In the genomic region with DNA sequence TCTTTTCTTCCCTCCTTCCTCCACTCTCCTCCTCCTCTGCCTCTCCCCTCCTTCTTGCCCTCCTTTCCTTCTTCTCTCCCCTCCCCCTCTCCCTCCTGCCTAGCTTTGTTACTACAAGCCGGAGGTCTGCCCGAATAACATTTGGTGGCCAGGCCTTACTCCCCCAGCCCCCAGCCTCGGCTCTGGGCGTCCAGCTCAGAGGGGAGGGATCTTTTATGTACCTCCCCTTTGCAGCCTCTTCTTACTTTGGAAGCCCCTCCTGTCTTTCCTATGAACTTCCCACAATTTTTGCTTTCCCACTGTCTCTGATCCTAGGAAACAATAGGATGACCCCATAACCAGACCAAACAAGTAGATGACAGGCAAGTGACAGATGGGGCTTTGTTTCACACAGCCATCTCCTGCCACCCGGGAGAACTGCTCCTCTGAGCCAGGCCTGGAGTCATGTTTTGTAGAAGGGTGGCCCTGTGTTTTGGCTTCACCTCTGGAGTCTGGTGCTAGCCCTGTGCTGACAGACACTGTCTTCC, we compare ENCODE assay signal across 9 mouse cellular contexts. TPM values are rescaled to one million over a fixed set of nuclear protein-coding genes. Genes with fewer than 3 reads are reported as not detected.
DNase-seq lines count a peak whose midpoint lies in the region; ATAC-seq and TF ChIP-seq lines count a peak whose summit lies in the region.
"Had no signal": no experiment of that assay in that cellular context is flagged by ENCODE, and none has a peak within 500 bp of the region (broad histone marks: within the 10 kb centered on the region; RNA-seq: fewer than 3 reads in every experiment).

No protein-coding gene starts in this region.

- ATAC-seq in heart, embryonic 16.5 days (replicated peaks; ENCODE audit: extremely low read depth, insufficient read depth, low FRiP score), result no peak
- peak; percentile 35 for ATAC-seq in hindbrain, embryonic 12.5 days (ENCODE audit: low FRiP score)
- ATAC-seq in midbrain, embryonic 13.5 days, result 0 out of 2 replicates have a peak, but pooled peaks have one; percentile 24

- H3K27me3 ChIP-seq in heart, embryonic 16.5 days (ENCODE audit: control insufficient read depth, insufficient read depth, low read length), result no peaks in the 10 kb centered on the region
- H3K27me3 ChIP-seq in hindbrain, embryonic 12.5 days, result no peaks in the 10 kb centered on the region
- no peaks in the 10 kb centered on the region for H3K27me3 ChIP-seq in midbrain, embryonic 13.5 days

- H3K36me3 ChIP-seq in heart, embryonic 16.5 days (ENCODE audit: control insufficient read depth, insufficient read depth), result 0 out of 2 replicates have a peak, but pooled peaks cover 4% of the 10 kb centered on the region
- peaks cover 10% of the 10 kb centered on the region for H3K36me3 ChIP-seq in hindbrain, embryonic 12.5 days
- H3K36me3 ChIP-seq in midbrain, embryonic 13.5 days, result peaks cover 21% of the 10 kb centered on the region

- TF ChIP-seq CTCF in bone marrow macrophage, adult 2 months (IDR thresholded peaks at IDR 0.05; ENCODE audit: low read depth, low read length), result no peak

- 27% methylated on average over 5 of the region's 5 CpGs for WGBS in heart, embryonic 16.5 days
- WGBS in hindbrain, embryonic 12.5 days, result 0% methylated on average over 5 of the region's 5 CpGs
- 7% methylated on average over 5 of the region's 5 CpGs for WGBS in midbrain, embryonic 13.5 days

- peaks cover 22% of the 10 kb centered on the region for H3K4me1 ChIP-seq in heart, embryonic 16.5 days (ENCODE audit: control insufficient read depth, insufficient read depth, low read length)
- H3K4me1 ChIP-seq in bone marrow macrophage, adult 2 months (ENCODE audit: control insufficient read depth, insufficient read depth, low read length), result peaks cover 82% of the 10 kb centered on the region
- H3K4me1 ChIP-seq in hindbrain, embryonic 12.5 days, result peaks cover 51% of the 10 kb centered on the region
- peaks cover 60% of the 10 kb centered on the region for H3K4me1 ChIP-seq in midbrain, embryonic 13.5 days (replicated peaks)

- H3K4me2 ChIP-seq in heart, embryonic 16.5 days (ENCODE audit: low read depth, low read length), result no peak overlapping the region
- 0 out of 2 replicates have a peak overlapping the region, but pooled peaks have one; percentile 12 for H3K4me2 ChIP-seq in hindbrain, embryonic 12.5 days (replicated peaks)
- H3K4me2 ChIP-seq in midbrain, embryonic 13.5 days (replicated peaks), result no peak overlapping the region

- H3K9ac ChIP-seq in heart, embryonic 16.5 days (ENCODE audit: low read length), result no peak overlapping the region; the same call in none of the 2 replicates
- H3K9ac ChIP-seq in hindbrain, embryonic 12.5 days, result peak overlapping the region; percentile 41
- H3K9ac ChIP-seq in midbrain, embryonic 13.5 days (replicated peaks), result peak overlapping the region; percentile 53

- no peak for TF ChIP-seq POLR2A in bone marrow macrophage, adult 2 months (IDR thresholded peaks at IDR 0.05; ENCODE audit: borderline replicate concordance, low read depth, low read length)

- no peak overlapping the region for H3K4me3 ChIP-seq in heart, embryonic 16.5 days (ENCODE audit: low read length)
- peak overlapping the region; percentile 33 for H3K4me3 ChIP-seq in bone marrow macrophage, adult 2 months (ENCODE audit: insufficient read depth, low read length)
- H3K4me3 ChIP-seq in hindbrain, embryonic 12.5 days, result no peak overlapping the region
- no peak overlapping the region for H3K4me3 ChIP-seq in midbrain, embryonic 13.5 days (replicated peaks)

- intact Hi-C loops in heart, postnatal 36 days (cut with DNase I), result loop anchor here (2.0 kb wide), 1 partner anchor 23 kb away; no protein-coding TSS in a partner anchor

- no peak for DNase-seq in heart, postnatal 36 days
- no peak for DNase-seq in right cerebral cortex, adult 18-20 months
- DNase-seq in thymus, postnatal 36 days, result no peak
- no peak for DNase-seq in left cerebral cortex, adult 11 months (ENCODE audit: low spot score)
- DNase-seq: cerebellum, postnatal 36 days had no signal

- H3K27ac ChIP-seq in heart, embryonic 16.5 days (ENCODE audit: low read length), result peak overlapping the region; percentile 51
- peak overlapping the region; percentile 100 for H3K27ac ChIP-seq in bone marrow macrophage, adult 2 months (ENCODE audit: insufficient read depth, low read depth, low read length)
- H3K27ac ChIP-seq in hindbrain, embryonic 12.5 days, result peak overlapping the region; percentile 87
- peak overlapping the region; percentile 85 for H3K27ac ChIP-seq in midbrain, embryonic 13.5 days

- H3K9me3 ChIP-seq in heart, embryonic 16.5 days (replicated peaks; ENCODE audit: control insufficient read depth, low read length), result 0 out of 2 replicates have a peak, but pooled peaks cover 3% of the 10 kb centered on the region
- H3K9me3 ChIP-seq in hindbrain, embryonic 12.5 days (replicated peaks), result no peaks in the 10 kb centered on the region
- no peaks in the 10 kb centered on the region for H3K9me3 ChIP-seq in midbrain, embryonic 13.5 days

RNA-seq across cellular contexts. Expression of gene Slc6a6, which starts 29.6 kb away (rescaled TPM):
- polyA plus RNA-seq in heart, embryonic 16.5 days (2015; fragmentation: Nextera tagmentation; extraction: Ambion mirVana), result 59.1 and 74.8 TPM in 2 replicates
- total RNA-seq in heart, postnatal 36 days (2021), result 100 to 1,000 TPM; 101 to 102 TPM
- polyA plus RNA-seq in bone marrow macrophage, adult 2 months (2012; ENCODE audit: insufficient read depth, insufficient read length, missing spikeins), result 510 and 575 TPM in 2 replicates
- polyA plus RNA-seq in hindbrain, embryonic 12.5 days (2016; fragmentation: Nextera tagmentation; extraction: Ambion mirVana), result 70.2 and 78.0 TPM in 2 replicates
- polyA plus RNA-seq in midbrain, embryonic 13.5 days (2015; fragmentation: Nextera tagmentation; extraction: Ambion mirVana), result 84.4 and 89.8 TPM in 2 replicates
